Mouse (Mus musculus) liver, adult 2 months (tissue): ENCODE data around the gene Prkcb.

ENCODE experiments used
- CTCF ChIP-seq: fragments of 200-500 bp; IDR thresholded peaks from 2 replicates; pipeline ENCODE4 v1.5.1; 2011; ENCODE audit warnings: low read depth, low read length, control low read depth
- POLR2A ChIP-seq: fragments of 200-500 bp; IDR thresholded peaks from 2 replicates; pipeline ENCODE4 v1.6.1; 2011; ENCODE audit warnings: low read length, control low read depth; ENCODE audit not compliant: insufficient read depth; ENCODE audit errors: extremely low read depth

- TF ChIP-seq POLR2A (no peak), CTCF (no peak)
These were observed 83.4 kb downstream of the Prkcb start for GRCm38 (mm10) chr7:122371947-122372346.
